Mouse (Mus musculus): ENCODE data around the gene Olfr523. TPM values are rescaled to one million over a fixed set of nuclear protein-coding genes. Genes with fewer than 3 reads are reported as not detected.

Olfr523 gene
- polyA plus RNA-seq, 1 experiment from 2014 or later = not detected

DNA sequence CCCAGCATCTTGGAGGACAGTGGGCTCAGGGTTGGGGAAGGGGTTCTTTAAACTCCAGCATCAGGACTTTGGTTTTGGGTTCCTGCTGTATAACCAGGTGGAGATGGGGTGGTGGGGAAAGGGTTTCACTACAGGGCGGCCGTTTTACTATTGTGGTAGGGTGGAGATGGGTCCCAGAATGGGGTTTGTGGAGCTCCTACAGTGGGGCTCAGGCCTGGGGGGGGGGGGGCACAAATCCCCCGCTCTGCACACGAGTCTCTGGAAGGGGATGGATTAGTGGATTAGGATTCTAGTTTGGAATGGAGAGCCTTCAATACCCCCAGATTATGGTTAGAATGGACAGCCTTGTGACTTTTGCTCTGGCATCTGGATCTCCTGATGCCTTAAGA, 19.2 kb upstream of the Olfr523 start:
- Histone ChIP-seq H3K9me3 (ENCODE audit: control insufficient read depth) (no peaks in the 10 kb centered on the region), H3K4me3 (ENCODE audit: low read depth, low read length) (no peak overlapping the region), H3K36me3 (ENCODE audit: control insufficient read depth, insufficient read depth) (no peaks in the 10 kb centered on the region), H3K4me2 (replicated peaks; ENCODE audit: low read depth) (no peak overlapping the region), H3K4me1 (replicated peaks; ENCODE audit: control insufficient read depth, insufficient read depth, low read length) (no peaks in the 10 kb centered on the region), H3K27me3 (replicated peaks; ENCODE audit: control insufficient read depth, insufficient read depth, low read length) (peaks cover 18% of the 10 kb centered on the region), H3K27ac (ENCODE audit: low read depth, low read length) (no peak overlapping the region), H3K9ac (ENCODE audit: low read depth, low read length) (no peak overlapping the region)
- no peak for ATAC-seq
- 34% methylated on average over 4 of the region's 4 CpGs for WGBS
- no peak for TF ChIP-seq CTCF (IDR thresholded peaks at IDR 0.05; ENCODE audit: low read depth)

DNA sequence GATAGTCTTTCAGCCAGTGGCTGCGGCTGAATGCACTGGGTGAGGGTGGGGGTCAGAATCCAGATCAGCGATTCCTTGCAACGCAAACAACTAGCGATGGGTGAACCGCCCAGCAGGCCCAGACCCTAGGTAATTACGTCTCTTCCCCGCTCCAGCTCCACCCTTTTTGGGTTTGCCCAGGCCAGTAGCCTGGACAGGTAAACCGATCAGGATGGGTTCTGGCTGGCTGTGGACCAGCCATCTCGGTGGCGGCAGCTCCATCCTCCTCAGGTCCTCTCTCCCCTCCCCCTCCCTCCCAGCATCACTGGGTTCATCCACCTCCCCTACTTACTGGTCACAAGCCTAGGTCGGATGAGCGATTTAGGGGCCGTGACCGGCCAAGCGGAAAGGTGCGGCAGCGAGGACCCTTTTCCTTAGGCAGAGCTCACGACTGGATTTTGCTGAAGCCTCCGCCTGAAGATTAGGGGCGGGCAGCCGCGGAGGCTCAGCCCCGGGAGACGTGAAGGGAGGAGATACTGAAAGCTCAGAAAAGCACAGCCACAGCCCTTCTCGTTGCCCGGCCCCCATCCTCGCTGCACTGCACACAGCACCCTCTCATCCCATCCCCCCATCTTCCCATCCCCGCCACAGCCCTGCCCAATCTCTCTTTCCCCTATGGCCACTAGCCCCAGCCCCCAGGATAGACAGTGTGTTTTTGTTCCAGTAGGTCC, 18.6 kb upstream of the Olfr523 start, which contains the start of gene Sprn:
Gene Sprn (minus strand): TSS at position 660 of the 710 bp plus-strand sequence.
- peak within 1 kb of the TSS; percentile 30 for H3K4me2 ChIP-seq (replicated peaks; ENCODE audit: low read depth)
- no peaks in the 10 kb centered on the region for H3K9me3 ChIP-seq (ENCODE audit: control insufficient read depth)
- WGBS = 4% methylated on average over 28 of the region's 28 CpGs
- ATAC-seq = no peak
- H3K4me3 ChIP-seq (ENCODE audit: low read depth, low read length) = peak within 1 kb of the TSS; percentile 20
- peaks cover 18% of the 10 kb centered on the region for H3K27me3 ChIP-seq (replicated peaks; ENCODE audit: control insufficient read depth, insufficient read depth, low read length)
- H3K9ac ChIP-seq (ENCODE audit: low read depth, low read length) = no peak within 1 kb of the TSS
- no peak within 1 kb of the TSS for H3K27ac ChIP-seq (ENCODE audit: low read depth, low read length)
- no peaks in the 10 kb centered on the region for H3K36me3 ChIP-seq (ENCODE audit: control insufficient read depth, insufficient read depth)
- TF ChIP-seq CTCF (IDR thresholded peaks at IDR 0.05; ENCODE audit: low read depth) = no peak
- H3K4me1 ChIP-seq (replicated peaks; ENCODE audit: control insufficient read depth, insufficient read depth, low read length) = no peaks in the 10 kb centered on the region

DNA sequence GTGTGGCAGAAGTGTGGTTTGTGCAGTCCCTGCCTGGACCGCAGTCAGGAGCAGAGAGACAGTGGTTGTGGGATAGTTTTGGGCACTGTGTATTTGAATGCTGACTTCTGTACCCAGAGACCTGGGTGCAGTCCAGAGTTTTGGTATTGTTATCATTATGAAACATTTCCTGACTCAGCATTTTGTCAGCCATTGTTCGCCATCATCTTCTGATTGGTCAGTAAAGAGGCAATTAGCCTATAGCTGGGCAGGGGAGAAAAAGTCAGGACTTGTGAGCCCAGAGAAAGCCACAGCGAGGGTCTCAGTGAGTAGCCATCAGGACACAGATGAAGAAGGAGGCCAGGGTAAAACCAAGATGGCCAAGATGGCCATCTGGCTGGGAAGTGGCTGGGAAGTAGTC, 12.7 kb upstream of the Olfr523 start:
- Histone ChIP-seq H3K4me2 (replicated peaks; ENCODE audit: low read depth) (no peak overlapping the region), H3K4me3 (ENCODE audit: low read depth, low read length) (no peak overlapping the region), H3K9ac (ENCODE audit: low read depth, low read length) (no peak overlapping the region), H3K4me1 (replicated peaks; ENCODE audit: control insufficient read depth, insufficient read depth, low read length) (no peaks in the 10 kb centered on the region), H3K27ac (ENCODE audit: low read depth, low read length) (no peak overlapping the region), H3K9me3 (ENCODE audit: control insufficient read depth) (no peaks in the 10 kb centered on the region), H3K36me3 (ENCODE audit: control insufficient read depth, insufficient read depth) (no peaks in the 10 kb centered on the region), H3K27me3 (replicated peaks; ENCODE audit: control insufficient read depth, insufficient read depth, low read length) (peaks cover 1% of the 10 kb centered on the region; the same call in 1 of the 2 replicates)
- ATAC-seq = no peak
- no peak for TF ChIP-seq CTCF (IDR thresholded peaks at IDR 0.05; ENCODE audit: low read depth)
- WGBS = 81% methylated on average over 3 of the region's 3 CpGs

DNA sequence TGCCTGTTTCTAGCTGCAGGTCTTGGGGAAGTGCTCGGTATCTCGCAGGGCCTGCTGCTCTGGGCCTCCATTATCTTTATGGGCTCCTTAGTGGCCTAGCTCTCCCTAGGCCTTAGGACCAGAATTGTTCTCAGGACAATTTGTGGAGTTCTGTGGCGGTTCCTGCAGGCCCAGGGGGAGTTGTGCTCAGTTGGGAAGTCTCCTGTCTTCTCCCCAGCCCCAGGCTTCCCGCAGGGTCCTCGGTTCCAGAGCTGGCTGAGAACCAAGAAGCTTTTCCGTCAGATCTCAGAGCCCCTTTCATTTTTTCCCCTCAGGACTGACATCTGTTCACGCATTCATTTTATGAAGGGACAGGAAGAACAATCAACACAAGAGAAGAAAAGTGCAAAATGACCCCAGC, 8.4 kb upstream of the Olfr523 start, which contains the start of gene Olfr522:
Gene Olfr522 (minus strand): TSS at position 101 of the 400 bp plus-strand sequence.
- 65% methylated on average over 7 of the region's 7 CpGs for WGBS
- Histone ChIP-seq H3K4me2 (replicated peaks; ENCODE audit: low read depth) (no peak within 1 kb of the TSS), H3K36me3 (ENCODE audit: control insufficient read depth, insufficient read depth) (no peaks in the 10 kb centered on the region), H3K4me3 (ENCODE audit: low read depth, low read length) (no peak within 1 kb of the TSS), H3K4me1 (replicated peaks; ENCODE audit: control insufficient read depth, insufficient read depth, low read length) (no peaks in the 10 kb centered on the region), H3K27ac (ENCODE audit: low read depth, low read length) (no peak within 1 kb of the TSS), H3K27me3 (replicated peaks; ENCODE audit: control insufficient read depth, insufficient read depth, low read length) (no peaks in the 10 kb centered on the region), H3K9me3 (ENCODE audit: control insufficient read depth) (no peaks in the 10 kb centered on the region), H3K9ac (ENCODE audit: low read depth, low read length) (no peak within 1 kb of the TSS)
- ATAC-seq = no peak
- TF ChIP-seq CTCF (IDR thresholded peaks at IDR 0.05; ENCODE audit: low read depth) = no peak

DNA sequence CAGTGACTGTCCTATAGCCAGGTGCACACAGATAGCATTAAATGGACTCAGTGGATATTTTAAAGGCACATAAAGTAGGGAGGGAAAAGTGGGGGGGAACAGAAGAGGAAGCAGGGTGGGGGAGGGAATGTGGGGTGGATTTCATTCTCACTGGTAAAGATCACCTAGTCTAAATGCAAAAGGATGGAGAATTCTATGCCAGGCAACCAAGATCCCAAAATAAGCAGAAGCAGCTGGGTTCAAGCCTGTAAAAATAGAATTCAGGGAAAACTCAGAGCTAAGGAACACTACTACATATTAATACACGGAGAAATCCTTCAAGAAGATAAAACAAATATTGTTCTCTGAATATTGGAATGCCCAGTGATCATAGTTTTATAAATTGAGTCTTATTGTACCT, 5.1 kb upstream of the Olfr523 start:
- Histone ChIP-seq H3K9me3 (ENCODE audit: control insufficient read depth) (no peaks in the 10 kb centered on the region), H3K27me3 (replicated peaks; ENCODE audit: control insufficient read depth, insufficient read depth, low read length) (no peaks in the 10 kb centered on the region), H3K36me3 (ENCODE audit: control insufficient read depth, insufficient read depth) (no peaks in the 10 kb centered on the region), H3K4me2 (replicated peaks; ENCODE audit: low read depth) (no peak overlapping the region), H3K27ac (ENCODE audit: low read depth, low read length) (no peak overlapping the region), H3K9ac (ENCODE audit: low read depth, low read length) (no peak overlapping the region), H3K4me3 (ENCODE audit: low read depth, low read length) (no peak overlapping the region), H3K4me1 (replicated peaks; ENCODE audit: control insufficient read depth, insufficient read depth, low read length) (no peaks in the 10 kb centered on the region)
- WGBS = 79% methylated on average over 1 of the region's 1 CpGs
- TF ChIP-seq CTCF (IDR thresholded peaks at IDR 0.05; ENCODE audit: low read depth) = no peak
- no peak for ATAC-seq

DNA sequence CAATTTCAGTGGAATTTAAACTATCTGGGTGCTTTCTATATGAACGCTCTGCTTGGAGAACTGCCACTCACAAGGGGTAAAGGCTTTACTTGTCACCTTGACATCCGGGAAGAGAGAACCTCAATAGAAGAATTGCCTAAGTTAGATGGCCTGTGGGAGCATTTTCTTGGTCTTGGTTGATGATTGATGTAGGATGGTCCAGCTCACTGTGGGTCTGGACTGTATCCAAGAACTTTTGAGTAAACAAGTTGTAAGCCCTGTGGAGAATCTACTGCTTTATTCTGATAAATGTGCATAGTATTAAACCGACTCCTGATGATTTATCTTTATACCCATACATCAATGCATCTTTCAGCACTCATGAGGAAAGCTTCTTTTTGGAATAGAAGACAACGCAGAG, 3.6 kb upstream of the Olfr523 start:
- Histone ChIP-seq H3K4me3 (ENCODE audit: low read depth, low read length) (no peak overlapping the region), H3K36me3 (ENCODE audit: control insufficient read depth, insufficient read depth) (no peaks in the 10 kb centered on the region), H3K9ac (ENCODE audit: low read depth, low read length) (no peak overlapping the region), H3K4me1 (replicated peaks; ENCODE audit: control insufficient read depth, insufficient read depth, low read length) (no peaks in the 10 kb centered on the region), H3K9me3 (ENCODE audit: control insufficient read depth) (no peaks in the 10 kb centered on the region), H3K27me3 (replicated peaks; ENCODE audit: control insufficient read depth, insufficient read depth, low read length) (no peaks in the 10 kb centered on the region), H3K4me2 (replicated peaks; ENCODE audit: low read depth) (no peak overlapping the region), H3K27ac (ENCODE audit: low read depth, low read length) (no peak overlapping the region)
- no peak for TF ChIP-seq CTCF (IDR thresholded peaks at IDR 0.05; ENCODE audit: low read depth)
- no peak for ATAC-seq
- WGBS = 71% methylated on average over 4 of the region's 4 CpGs

Data from intestine, postnatal 0 days (tissue).